Mouse (Mus musculus) hindbrain, embryonic 16.5 days (tissue): ENCODE measurements around the gene Camk2n1. TPM values are rescaled to one million over a fixed set of nuclear protein-coding genes. Genes with fewer than 3 reads are reported as not detected.

ENCODE experiments used
- ATAC-seq: fragments of 200-750 bp; cut with Nextera tagmentation; 2 replicates; pipeline ENCODE4 v1.8.0; 2017; ENCODE audit warnings: moderate TSS enrichment, moderate library complexity
- H3K27ac ChIP-seq: fragments of 300-500 bp; sonication (generic); 2 replicates; pipeline ENCODE4 v1.5.1; 2014; ENCODE audit warnings: low read depth, mild to moderate bottlenecking, control low read depth, low read length, moderate library complexity
- H3K27me3 ChIP-seq: fragments of 300-500 bp; sonication (generic); replicated peaks from 2 replicates; pipeline ENCODE4 v1.6.1; 2014; ENCODE audit warnings: low read length; ENCODE audit not compliant: control insufficient read depth, insufficient read depth
- H3K36me3 ChIP-seq: fragments of 300-500 bp; sonication (generic); 2 replicates; pipeline ENCODE4 v1.6.1; 2014; ENCODE audit warnings: mild to moderate bottlenecking, low read length, moderate library complexity, mixed read lengths; ENCODE audit not compliant: control insufficient read depth, insufficient read depth
- H3K4me1 ChIP-seq: fragments of 300-500 bp; sonication (generic); 2 replicates; pipeline ENCODE4 v1.6.1; 2014; ENCODE audit warnings: low read depth, low read length; ENCODE audit not compliant: control insufficient read depth, insufficient read depth
- H3K4me2 ChIP-seq: fragments of 300-500 bp; sonication (generic); 2 replicates; pipeline ENCODE4 v1.6.1; 2014; ENCODE audit warnings: mild to moderate bottlenecking, low read length, control low read depth, moderate library complexity
- H3K4me3 ChIP-seq: fragments of 300-500 bp; sonication (generic); 2 replicates; pipeline ENCODE4 v1.5.1; 2014; ENCODE audit warnings: mild to moderate bottlenecking, low read length, control low read depth, moderate library complexity
- H3K9ac ChIP-seq: fragments of 300-500 bp; sonication (generic); 2 replicates; pipeline ENCODE4 v1.6.1; 2014; ENCODE audit warnings: low read depth, mild to moderate bottlenecking, control low read depth, low read length, moderate library complexity
- H3K9me3 ChIP-seq: fragments of 300-500 bp; sonication (generic); 2 replicates; pipeline ENCODE4 v1.6.1; 2014; ENCODE audit warnings: mild to moderate bottlenecking, low read length, moderate library complexity; ENCODE audit not compliant: control insufficient read depth
- WGBS: fragments of 180-500 bp; shearing (Covaris S2); extraction: QIAGEN DNeasy Blood & Tissue Kit; methylation state at CpG from one replicate; pipeline ENCODE4 v1.1.7; 2014; 5-methylcytosine and 5-hydroxymethylcytosine counted together
- polyA plus RNA-seq: library from polyadenylated mRNA; unstranded; fragments of >200 nt; fragmentation: Nextera tagmentation; extraction: Ambion mirVana; gene quantifications from 2 replicates; pipeline ENCODE4 v1.2.1, GENCODE M21; 2015

Gene Camk2n1
- polyA plus RNA-seq, 1 experiment from 2014 or later: 16.7 TPM

- ATAC-seq: no peak
- H3K36me3 ChIP-seq: no peaks in the 10 kb centered on the region
- H3K9me3 ChIP-seq: no peaks in the 10 kb centered on the region
- H3K4me2 ChIP-seq: no peak overlapping the region
- peaks cover 64% of the 10 kb centered on the region for H3K4me1 ChIP-seq
- no peak overlapping the region for H3K27ac ChIP-seq
- no peaks in the 10 kb centered on the region for H3K27me3 ChIP-seq
- H3K9ac ChIP-seq: no peak overlapping the region
- H3K4me3 ChIP-seq: no peak overlapping the region
- 99% methylated on average over 5 of the region's 5 CpGs for WGBS
Measured at GRCm38 (mm10) chr4:138461471-138461870, 7.4 kb downstream of the Camk2n1 start.

- peaks cover 54% of the 10 kb centered on the region for H3K4me1 ChIP-seq
Measured at GRCm38 (mm10) chr4:138462971-138463831, 9.1 kb downstream of the Camk2n1 start.

GRCm38 (mm10) chr4:138463832-138464487 is 9.8 kb downstream of the Camk2n1 start:
- ATAC-seq: peak; percentile 67

More at GRCm38 (mm10) chr4:138462971-138463831, 9.1 kb downstream of the Camk2n1 start:
- peak overlapping the region; percentile 85 for H3K27ac ChIP-seq
- ATAC-seq: peak; percentile 53
- H3K4me2 ChIP-seq: peak overlapping the region; percentile 35
- H3K9ac ChIP-seq: peak overlapping the region; percentile 35; the same call in 1 of the 2 replicates
- no peak overlapping the region for H3K4me3 ChIP-seq
- H3K36me3 ChIP-seq: no peaks in the 10 kb centered on the region
- WGBS: under 1% methylated on average over 11 of the region's 11 CpGs
- no peaks in the 10 kb centered on the region for H3K9me3 ChIP-seq
- H3K27me3 ChIP-seq: no peaks in the 10 kb centered on the region

GRCm38 (mm10) chr4:138464667-138465353 is 10.7 kb downstream of the Camk2n1 start:
- ATAC-seq: peak; percentile 79
- Histone ChIP-seq H3K9ac (peak overlapping the region; percentile 17), H3K4me3 (no peak overlapping the region), H3K9me3 (no peaks in the 10 kb centered on the region), H3K27me3 (no peaks in the 10 kb centered on the region), H3K36me3 (no peaks in the 10 kb centered on the region), H3K4me1 (peaks cover 45% of the 10 kb centered on the region), H3K4me2 (peak overlapping the region; percentile 39), H3K27ac (peak overlapping the region; percentile 65)
- 3% methylated on average over 18 of the region's 22 CpGs for WGBS

More at GRCm38 (mm10) chr4:138463832-138464487, 9.8 kb downstream of the Camk2n1 start:
- H3K36me3 ChIP-seq: no peaks in the 10 kb centered on the region
- H3K4me2 ChIP-seq: peak overlapping the region; percentile 39
- no peak overlapping the region for H3K4me3 ChIP-seq
- H3K27ac ChIP-seq: peak overlapping the region; percentile 85
- H3K9me3 ChIP-seq: no peaks in the 10 kb centered on the region
- no peak overlapping the region for H3K9ac ChIP-seq
- peaks cover 48% of the 10 kb centered on the region for H3K4me1 ChIP-seq
- no peaks in the 10 kb centered on the region for H3K27me3 ChIP-seq
- WGBS: 5% methylated on average over 11 of the region's 11 CpGs

DNA sequence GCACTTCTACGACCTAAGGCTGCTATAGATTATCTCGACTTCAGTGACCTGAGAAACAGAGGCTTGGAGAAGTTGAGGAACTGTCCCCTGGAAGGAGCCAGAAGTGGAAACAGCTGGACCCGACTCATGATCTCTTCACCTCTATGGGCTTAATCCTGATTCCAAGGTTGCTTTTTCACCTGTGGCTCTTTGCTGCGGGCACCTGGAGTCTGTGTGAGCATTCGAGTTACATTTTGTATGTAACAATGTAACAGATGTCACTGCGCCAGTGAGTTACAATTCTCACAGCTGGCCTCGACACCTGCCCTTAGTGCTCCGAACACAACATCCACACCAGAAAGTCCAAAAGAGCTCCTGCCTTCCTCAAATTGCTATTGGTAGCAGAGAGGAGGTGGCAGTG is 11.3 kb downstream of the Camk2n1 start:
- H3K27me3 ChIP-seq: no peaks in the 10 kb centered on the region
- 38% methylated on average over 8 of the region's 8 CpGs for WGBS
- no peak overlapping the region for H3K9ac ChIP-seq
- no peak overlapping the region for H3K4me2 ChIP-seq
- no peak for ATAC-seq
- H3K4me1 ChIP-seq: peaks cover 44% of the 10 kb centered on the region
- H3K4me3 ChIP-seq: no peak overlapping the region
- H3K36me3 ChIP-seq: no peaks in the 10 kb centered on the region
- no peaks in the 10 kb centered on the region for H3K9me3 ChIP-seq
- peak overlapping the region; percentile 48; the same call in 1 of the 2 replicates for H3K27ac ChIP-seq

DNA sequence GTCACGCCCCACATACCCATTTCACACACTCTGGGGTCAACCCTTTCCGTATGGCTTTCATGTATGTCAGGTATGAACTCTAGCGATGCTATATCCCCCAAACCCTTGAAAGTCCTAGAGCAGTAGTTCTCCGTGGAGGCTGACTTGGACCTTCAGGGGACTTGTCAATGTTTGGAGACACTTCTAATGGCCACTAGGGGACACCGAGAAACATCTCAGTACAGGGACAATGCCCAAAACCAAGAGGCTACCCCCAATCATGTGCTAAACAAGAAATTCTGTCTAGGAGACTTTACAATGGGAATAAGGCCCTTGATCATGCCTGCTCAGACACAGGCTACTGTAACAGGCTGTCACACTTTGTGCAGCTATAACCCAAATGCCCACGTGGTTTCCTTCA is 12.6 kb downstream of the Camk2n1 start:
- Histone ChIP-seq H3K4me1 (peaks cover 46% of the 10 kb centered on the region), H3K27me3 (no peaks in the 10 kb centered on the region), H3K27ac (no peak overlapping the region), H3K9me3 (no peaks in the 10 kb centered on the region), H3K36me3 (no peaks in the 10 kb centered on the region), H3K4me2 (no peak overlapping the region), H3K9ac (no peak overlapping the region), H3K4me3 (no peak overlapping the region)
- WGBS: 85% methylated on average over 6 of the region's 6 CpGs
- no peak for ATAC-seq

DNA sequence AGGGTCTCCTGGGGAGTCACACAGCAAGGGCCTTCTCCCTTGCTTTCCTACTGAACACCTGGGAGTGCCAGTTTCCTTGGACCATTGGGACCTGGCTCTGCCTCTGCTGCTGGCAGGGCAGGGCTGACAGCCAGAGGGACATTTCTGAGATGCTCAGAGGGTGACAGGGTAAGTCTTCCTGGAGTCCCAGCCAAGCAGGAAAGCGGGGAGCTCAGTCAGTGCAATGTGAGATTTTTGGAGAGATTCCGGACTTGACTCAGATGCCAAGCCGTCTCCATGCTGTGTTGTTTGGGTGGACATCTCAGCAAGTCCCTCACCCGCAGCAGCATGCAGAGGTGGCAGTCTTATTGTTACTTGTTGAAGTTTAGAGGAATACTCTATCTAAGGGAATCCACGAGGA is 13.3 kb downstream of the Camk2n1 start:
- Histone ChIP-seq H3K27me3 (no peaks in the 10 kb centered on the region), H3K4me2 (no peak overlapping the region), H3K36me3 (no peaks in the 10 kb centered on the region), H3K27ac (no peak overlapping the region), H3K9ac (no peak overlapping the region), H3K9me3 (no peaks in the 10 kb centered on the region), H3K4me1 (peaks cover 43% of the 10 kb centered on the region), H3K4me3 (no peak overlapping the region)
- WGBS: 84% methylated on average over 5 of the region's 5 CpGs
- ATAC-seq: no peak

DNA sequence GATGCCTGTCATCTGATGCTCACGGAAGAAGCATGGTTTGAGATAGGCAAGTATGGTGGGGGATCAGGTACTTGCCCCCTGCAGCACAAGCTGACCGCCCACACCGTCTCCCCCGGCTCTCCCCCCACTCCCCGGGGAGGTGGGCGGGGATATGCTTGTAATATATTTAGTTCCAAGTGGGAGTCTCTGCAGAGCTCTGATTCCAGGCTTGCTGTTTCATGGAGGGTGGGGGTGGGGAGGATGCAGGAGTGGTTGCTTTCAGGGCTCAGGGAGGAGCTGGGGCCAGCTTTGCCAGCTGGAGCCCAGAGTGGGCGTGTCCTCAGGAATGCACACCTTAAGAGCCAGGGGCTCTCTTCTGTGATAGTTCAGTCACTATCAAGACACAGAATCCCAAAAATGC is 15.0 kb downstream of the Camk2n1 start:
- 15% methylated on average over 7 of the region's 7 CpGs for WGBS

DNA sequence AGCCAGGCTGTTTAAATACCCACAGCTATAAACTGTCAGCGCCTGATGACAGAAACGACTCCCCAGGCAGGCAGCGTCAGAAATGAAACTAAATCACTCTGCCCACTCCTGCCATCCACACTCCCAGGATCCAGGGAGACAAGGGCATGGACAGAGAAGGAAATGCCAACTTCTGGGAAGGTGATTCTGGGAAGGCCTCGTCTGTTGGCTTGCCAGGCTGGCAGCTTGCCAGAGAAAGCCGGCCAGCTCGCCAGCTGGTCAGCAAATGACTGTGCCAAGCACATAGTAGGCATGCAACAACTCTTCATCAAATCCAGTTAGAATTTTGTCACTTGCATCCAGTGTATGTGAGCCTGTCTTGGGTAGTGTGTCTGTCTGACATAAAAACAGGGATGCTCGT is 17.1 kb downstream of the Camk2n1 start:
- Histone ChIP-seq H3K9me3 (no peaks in the 10 kb centered on the region), H3K4me3 (no peak overlapping the region), H3K27me3 (no peaks in the 10 kb centered on the region), H3K4me2 (no peak overlapping the region), H3K4me1 (peaks cover 10% of the 10 kb centered on the region), H3K9ac (no peak overlapping the region), H3K36me3 (no peaks in the 10 kb centered on the region), H3K27ac (no peak overlapping the region)
- ATAC-seq: no peak
- 53% methylated on average over 7 of the region's 7 CpGs for WGBS

More for the DNA sequence above, 15.0 kb downstream of the Camk2n1 start:
- Histone ChIP-seq H3K27me3 (no peaks in the 10 kb centered on the region), H3K4me3 (no peak overlapping the region), H3K4me2 (no peak overlapping the region), H3K4me1 (peaks cover 27% of the 10 kb centered on the region), H3K27ac (no peak overlapping the region), H3K9ac (no peak overlapping the region), H3K9me3 (no peaks in the 10 kb centered on the region), H3K36me3 (no peaks in the 10 kb centered on the region)
- no peak for ATAC-seq
